Mouse (Mus musculus) ES-Bruce4 (cell line): ENCODE measurements at regions not wholly inside any gene's neighbourhood (a gene's known extent, or its start where the extent isn't known, plus 50 kb on each side); places are given as distances from the start of the nearest gene placed in this dataset.

Experiments used
- CTCF ChIP-seq: IDR thresholded peaks from one replicate; pipeline ENCODE4 v1.8.1; 2011; ENCODE audit warnings: low read depth, low read length
- POLR2A ChIP-seq: IDR thresholded peaks from one replicate; pipeline ENCODE4 v1.8.1; 2011; ENCODE audit warnings: low read length; ENCODE audit not compliant: insufficient read depth

DNA sequence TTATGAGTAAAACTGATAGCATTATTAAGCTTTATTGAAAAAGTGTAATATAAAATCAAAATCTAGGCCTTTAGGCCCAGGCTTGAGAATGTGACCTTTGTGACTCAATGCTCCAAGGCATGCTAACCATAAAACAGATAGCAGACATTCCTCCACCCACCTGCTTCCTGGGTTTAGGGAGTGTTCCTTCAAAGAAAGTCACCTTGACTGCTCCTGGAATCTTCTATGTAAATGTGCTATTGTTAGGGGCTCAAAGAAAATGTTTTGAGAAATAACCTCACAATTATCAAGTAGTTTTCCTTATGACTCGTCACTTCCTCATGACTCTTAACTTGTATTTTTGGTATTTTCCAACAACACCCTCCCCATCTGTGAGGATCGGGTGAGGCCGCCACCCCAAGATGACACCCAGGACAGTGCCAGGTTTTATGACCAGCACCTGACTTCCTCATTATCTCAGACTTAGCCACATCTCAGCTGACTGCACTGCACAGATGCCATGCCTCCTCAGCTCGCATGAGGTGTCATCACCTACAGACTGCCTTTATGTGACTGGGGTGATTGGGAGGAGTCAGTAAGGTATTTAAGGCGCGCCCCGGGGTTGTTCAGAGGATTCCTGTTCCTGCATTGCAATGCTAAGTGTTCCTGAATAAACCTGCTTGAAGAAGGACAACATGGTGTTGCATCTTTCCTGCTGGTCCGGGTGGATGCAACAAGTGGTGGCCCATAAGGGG is 1155.4 kb upstream of the Aga start:
- TF ChIP-seq POLR2A: no peak
- TF ChIP-seq CTCF: no peak
